Mouse (Mus musculus) liver, embryonic 14.5 days (tissue): ENCODE results near the gene Arrb1.

ENCODE experiments used
- CTCF ChIP-seq: IDR thresholded peaks from 2 replicates; pipeline ENCODE4 v1.5.1; 2016; ENCODE audit warnings: antibody characterized with exemption, low read depth, control low read depth
- EP300 ChIP-seq: IDR thresholded peaks from 2 replicates; pipeline ENCODE4 v1.6.1; 2016; ENCODE audit warnings: antibody characterized with exemption, low read depth

DNA sequence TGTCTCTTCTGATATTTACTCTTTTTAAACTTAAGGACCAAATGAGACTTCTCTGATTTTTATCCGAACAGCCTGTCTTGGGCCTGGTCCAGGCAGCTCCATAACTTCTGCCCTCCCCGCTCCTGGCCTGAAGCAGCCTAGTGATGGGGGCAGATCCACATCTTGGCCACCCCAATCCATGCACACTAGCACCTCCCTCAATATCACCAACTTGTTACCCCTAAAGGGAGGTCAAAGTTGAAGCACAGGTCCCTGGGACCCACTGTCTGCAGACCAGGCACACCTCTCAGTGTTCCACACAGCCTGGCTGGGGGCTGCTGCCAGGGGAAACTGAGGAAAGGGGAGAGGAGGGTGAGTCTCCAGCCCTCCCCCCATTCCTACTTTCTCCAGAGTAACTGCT lies 69.8 kb downstream of the Arrb1 start:
- TF ChIP-seq CTCF (no peak), EP300 (no peak)
